18 mouse cellular contexts compared by ENCODE assay signal in the genomic region with DNA sequence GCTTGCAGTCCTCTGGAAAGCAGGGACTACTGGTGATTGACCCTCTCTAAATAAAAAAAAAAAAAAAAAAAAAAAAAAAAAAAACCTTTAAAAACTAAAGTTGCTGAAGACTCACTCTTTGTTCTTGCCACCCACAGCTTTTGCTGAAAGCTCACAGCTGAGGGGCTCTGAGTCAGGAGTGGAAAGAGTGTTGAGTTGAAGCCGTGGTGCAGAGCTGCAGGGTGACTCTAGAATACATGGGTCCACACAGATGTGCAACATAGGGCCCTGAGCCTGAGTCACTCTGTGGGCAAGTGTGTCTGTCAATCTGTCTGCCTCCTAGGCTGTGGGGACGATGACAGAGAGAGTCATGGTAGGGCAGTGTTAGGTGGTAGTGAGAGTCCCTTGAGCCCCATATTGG.
"Had no signal": no experiment of that assay in that cellular context is flagged by ENCODE, and none has a peak within 500 bp of the region (broad histone marks: within the 10 kb centered on the region; RNA-seq: fewer than 3 reads in every experiment).

No protein-coding gene starts in this region.

- H3K27ac ChIP-seq: midbrain, embryonic 10.5 days; midbrain, embryonic 12.5 days; stomach, embryonic 15.5 days; stomach, postnatal 0 days had no signal

- H3K4me1 ChIP-seq: midbrain, embryonic 10.5 days; midbrain, embryonic 12.5 days; stomach, embryonic 15.5 days had no signal

- H3K9me3 ChIP-seq: midbrain, embryonic 10.5 days; midbrain, embryonic 12.5 days; neural tube, embryonic 15.5 days; stomach, embryonic 15.5 days had no signal

- H3K27me3 ChIP-seq: midbrain, embryonic 12.5 days; neural tube, embryonic 13.5 days; neural tube, embryonic 15.5 days; stomach, embryonic 15.5 days had no signal

- H3K36me3 ChIP-seq: midbrain, embryonic 12.5 days; stomach, embryonic 15.5 days had no signal

- H3K4me3 ChIP-seq: midbrain, embryonic 10.5 days; midbrain, embryonic 12.5 days; myocyte; neural tube, embryonic 13.5 days; neural tube, embryonic 15.5 days; stomach, embryonic 15.5 days had no signal

- DNase-seq: lung, adult 18-20 months; lung, embryonic 14.5 days; lung, postnatal 10 days; lung, postnatal 4 days; midbrain, embryonic 14.5 days; right cerebral cortex, postnatal 14 days; right cerebral cortex, postnatal 4 days; thymus, adult 2 months; thymus, postnatal 25 days; thymus, postnatal 4 days had no signal

- H3K9ac ChIP-seq: lung, embryonic 14.5 days; midbrain, embryonic 12.5 days; neural tube, embryonic 15.5 days; stomach, embryonic 15.5 days had no signal

- H3K4me2 ChIP-seq: lung, embryonic 14.5 days; midbrain, embryonic 12.5 days; neural tube, embryonic 13.5 days; neural tube, embryonic 15.5 days; stomach, embryonic 15.5 days had no signal

- ATAC-seq: midbrain, embryonic 16.5 days had no signal
